Mouse (Mus musculus): ENCODE results near the gene Eif2ak4.

The Eif2ak4 gene

GRCm38 (mm10) chr2:118401834-118402727 is 13.7 kb downstream of the Eif2ak4 start:
- in situ Hi-C loops (cut with MboI; ENCODE audit: low pct_unique_long_range_greater_than_20kb in 1 of 2, low sequenced_read_pairs in 2 of 2, unreplicated experiment in 1 of 2) = no loop called here

GRCm38 (mm10) chr2:118404336-118404735 is 15.9 kb downstream of the Eif2ak4 start:
- in situ Hi-C loops (cut with MboI; ENCODE audit: low pct_unique_long_range_greater_than_20kb in 1 of 2, low sequenced_read_pairs in 2 of 2, unreplicated experiment in 1 of 2) = no loop called here

DNA sequence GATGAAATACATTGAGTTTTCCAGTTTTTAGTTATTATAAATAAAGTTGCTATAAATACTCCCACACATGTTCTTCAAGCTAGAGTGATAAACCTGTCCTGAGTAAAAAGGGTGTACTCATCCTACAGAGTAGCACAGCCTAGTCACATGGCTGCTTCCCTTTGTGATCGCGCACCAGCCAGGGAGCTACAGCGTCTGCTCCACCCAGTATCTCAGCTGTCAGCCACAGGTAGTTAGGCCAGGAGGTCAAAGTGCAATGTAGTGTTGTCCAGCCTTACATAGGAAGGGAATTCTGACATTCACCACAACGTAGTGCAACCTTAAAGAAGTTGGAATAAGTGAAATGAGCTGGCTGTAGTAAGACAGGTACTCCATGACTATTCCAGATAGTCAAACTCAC is 17.1 kb downstream of the Eif2ak4 start:
- in situ Hi-C loops (cut with MboI; ENCODE audit: low pct_unique_long_range_greater_than_20kb in 1 of 2, low sequenced_read_pairs in 2 of 2, unreplicated experiment in 1 of 2) = no loop called here

- in situ Hi-C loops (cut with MboI; ENCODE audit: low pct_unique_long_range_greater_than_20kb in 1 of 2, low sequenced_read_pairs in 2 of 2, unreplicated experiment in 1 of 2) = no loop called here
Observed at GRCm38 (mm10) chr2:118406811-118407210, 18.4 kb downstream of the Eif2ak4 start.

GRCm38 (mm10) chr2:118408336-118408895 is 20.0 kb downstream of the Eif2ak4 start:
- in situ Hi-C loops (cut with MboI; ENCODE audit: low pct_unique_long_range_greater_than_20kb in 1 of 2, low sequenced_read_pairs in 2 of 2, unreplicated experiment in 1 of 2) = no loop called here

GRCm38 (mm10) chr2:118412821-118413220 is 24.4 kb downstream of the Eif2ak4 start:
- in situ Hi-C loops (cut with MboI; ENCODE audit: low pct_unique_long_range_greater_than_20kb in 1 of 2, low sequenced_read_pairs in 2 of 2, unreplicated experiment in 1 of 2) = no loop called here

DNA sequence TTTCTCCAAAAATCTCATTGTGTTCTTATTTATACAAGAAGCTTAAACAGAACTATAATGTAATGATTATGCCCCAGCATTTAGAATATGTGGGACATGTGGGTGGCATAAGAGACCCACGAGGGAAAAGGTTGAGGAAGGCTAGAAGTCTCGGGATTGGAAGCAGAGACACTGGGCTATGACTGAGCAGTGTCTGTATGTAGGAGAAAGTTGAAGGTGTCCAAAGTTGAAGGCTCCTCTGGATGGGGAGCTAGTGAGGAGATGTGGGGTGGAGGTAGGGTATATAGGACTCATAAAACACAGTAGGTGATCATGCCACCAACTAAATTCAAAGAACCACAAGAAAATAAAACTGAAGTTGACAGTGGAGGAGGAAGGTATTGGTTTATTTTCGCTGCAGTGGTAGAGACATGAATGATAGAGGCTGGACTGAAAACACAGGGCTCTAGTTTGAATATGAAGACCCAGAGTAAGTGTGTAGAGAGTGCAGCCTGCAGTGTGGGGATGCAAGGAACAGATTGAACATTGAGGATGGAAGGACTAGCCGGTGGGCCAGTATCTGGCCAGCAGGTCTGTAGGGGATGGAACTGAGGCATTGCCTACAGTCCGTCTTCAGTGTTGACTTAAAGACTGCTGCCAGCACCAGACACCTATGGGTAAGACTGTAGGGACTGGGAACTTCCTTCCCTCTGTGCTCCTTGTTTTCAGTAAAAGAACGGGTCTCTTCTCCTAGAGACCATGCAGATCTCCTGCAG is 27.4 kb downstream of the Eif2ak4 start:
- in situ Hi-C loops (cut with MboI; ENCODE audit: low pct_unique_long_range_greater_than_20kb in 1 of 2, low sequenced_read_pairs in 2 of 2, unreplicated experiment in 1 of 2) = no loop called here

- in situ Hi-C loops (cut with MboI; ENCODE audit: low pct_unique_long_range_greater_than_20kb in 1 of 2, low sequenced_read_pairs in 2 of 2, unreplicated experiment in 1 of 2) = no loop called here
Observed at GRCm38 (mm10) chr2:118418076-118418475, 29.7 kb downstream of the Eif2ak4 start.

- in situ Hi-C loops (cut with MboI; ENCODE audit: low pct_unique_long_range_greater_than_20kb in 1 of 2, low sequenced_read_pairs in 2 of 2, unreplicated experiment in 1 of 2) = no loop called here
Observed at GRCm38 (mm10) chr2:118421951-118422350, 33.5 kb downstream of the Eif2ak4 start.

GRCm38 (mm10) chr2:118422385-118422784 is 34.0 kb downstream of the Eif2ak4 start:
- in situ Hi-C loops (cut with MboI; ENCODE audit: low pct_unique_long_range_greater_than_20kb in 1 of 2, low sequenced_read_pairs in 2 of 2, unreplicated experiment in 1 of 2) = no loop called here

- in situ Hi-C loops (cut with MboI; ENCODE audit: low pct_unique_long_range_greater_than_20kb in 1 of 2, low sequenced_read_pairs in 2 of 2, unreplicated experiment in 1 of 2) = no loop called here
Observed at GRCm38 (mm10) chr2:118428296-118428695, 39.9 kb downstream of the Eif2ak4 start.

DNA sequence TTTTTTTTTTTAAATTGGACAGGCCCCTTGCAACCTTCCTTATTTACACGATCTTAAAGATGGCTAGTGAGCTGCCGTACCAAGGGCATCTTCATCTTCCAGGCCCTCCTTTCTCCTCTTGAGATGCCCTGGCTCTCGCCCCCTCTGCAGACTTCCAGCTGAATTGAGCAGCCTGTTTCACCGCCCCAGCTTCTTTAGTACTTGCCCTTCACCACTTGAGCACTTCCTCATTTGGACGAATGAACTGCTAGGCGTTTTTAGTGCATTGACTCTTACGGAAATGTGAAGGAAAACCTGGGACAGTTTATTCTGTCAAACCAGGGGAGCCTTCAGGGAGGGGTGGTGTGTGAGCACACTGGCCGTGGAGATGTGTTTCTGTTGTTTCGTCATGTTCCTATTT is 40.9 kb downstream of the Eif2ak4 start:
- in situ Hi-C loops (cut with MboI; ENCODE audit: low pct_unique_long_range_greater_than_20kb in 1 of 2, low sequenced_read_pairs in 2 of 2, unreplicated experiment in 1 of 2) = no loop called here

DNA sequence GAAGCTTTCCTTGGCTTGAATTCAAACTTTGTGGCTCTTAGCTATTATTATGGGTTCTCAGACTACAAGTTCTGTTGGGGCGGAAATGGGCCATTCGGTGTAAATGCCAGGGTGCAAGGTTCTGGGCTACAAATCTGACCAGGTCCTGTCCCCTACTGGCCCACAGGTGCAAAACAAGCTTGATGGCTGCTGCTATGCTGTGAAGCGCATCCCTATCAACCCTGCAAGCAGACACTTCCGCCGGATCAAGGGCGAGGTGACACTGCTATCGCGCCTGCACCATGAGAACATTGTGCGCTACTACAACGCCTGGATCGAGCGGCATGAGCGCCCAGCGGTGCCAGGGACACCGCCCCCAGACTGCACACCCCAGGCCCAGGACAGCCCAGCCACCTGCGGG is 42.2 kb downstream of the Eif2ak4 start:
- in situ Hi-C loops (cut with MboI; ENCODE audit: low pct_unique_long_range_greater_than_20kb in 1 of 2, low sequenced_read_pairs in 2 of 2, unreplicated experiment in 1 of 2) = loop anchor here in 1 of 2 experiments (5.0 kb wide), 1 partner anchor 612 kb away; no protein-coding TSS in a partner anchor

DNA sequence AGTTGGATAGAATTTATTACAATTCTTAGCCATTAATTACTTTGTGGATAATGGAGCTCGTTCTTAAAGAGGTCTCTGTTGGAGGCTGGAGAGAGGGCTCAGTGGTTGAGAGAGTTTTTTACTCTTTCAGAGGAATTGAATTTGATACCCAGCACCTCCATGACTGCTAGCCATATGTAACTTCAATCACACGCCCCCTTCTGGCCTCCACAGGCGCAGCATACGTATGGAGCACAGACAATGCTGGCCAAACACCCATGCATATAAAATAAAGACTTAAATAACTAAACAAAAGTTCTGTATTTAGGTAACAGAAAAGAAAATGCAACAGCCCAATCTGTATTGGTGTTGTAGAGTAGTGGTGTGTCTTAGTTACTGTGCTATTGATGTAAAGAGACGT is 43.2 kb downstream of the Eif2ak4 start:
- in situ Hi-C loops (cut with MboI; ENCODE audit: low pct_unique_long_range_greater_than_20kb in 1 of 2, low sequenced_read_pairs in 2 of 2, unreplicated experiment in 1 of 2) = loop anchor here in 1 of 2 experiments (5.0 kb wide), 1 partner anchor 611 kb away; no protein-coding TSS in a partner anchor

DNA sequence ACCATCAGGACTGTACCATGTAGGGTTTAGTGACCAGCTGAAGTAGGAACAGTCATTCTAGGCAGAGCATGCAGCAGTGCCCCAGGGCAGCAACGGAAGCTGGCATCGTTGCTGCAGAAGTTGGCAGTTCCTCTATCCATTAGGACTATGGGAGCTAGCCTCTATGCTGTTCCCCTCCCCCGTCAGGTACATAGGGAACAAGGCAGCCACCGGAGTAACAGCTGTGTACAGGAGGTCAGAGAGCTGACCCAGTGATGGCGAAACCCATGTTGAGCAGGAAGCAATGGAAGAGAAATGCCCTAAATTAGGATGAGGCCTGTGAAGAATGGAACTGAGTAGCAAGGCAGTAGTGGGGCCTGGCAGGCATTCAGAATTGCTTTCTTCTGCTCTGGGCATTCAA is 53.8 kb downstream of the Eif2ak4 start:
- in situ Hi-C loops (cut with MboI; ENCODE audit: low pct_unique_long_range_greater_than_20kb in 1 of 2, low sequenced_read_pairs in 2 of 2, unreplicated experiment in 1 of 2) = no loop called here

DNA sequence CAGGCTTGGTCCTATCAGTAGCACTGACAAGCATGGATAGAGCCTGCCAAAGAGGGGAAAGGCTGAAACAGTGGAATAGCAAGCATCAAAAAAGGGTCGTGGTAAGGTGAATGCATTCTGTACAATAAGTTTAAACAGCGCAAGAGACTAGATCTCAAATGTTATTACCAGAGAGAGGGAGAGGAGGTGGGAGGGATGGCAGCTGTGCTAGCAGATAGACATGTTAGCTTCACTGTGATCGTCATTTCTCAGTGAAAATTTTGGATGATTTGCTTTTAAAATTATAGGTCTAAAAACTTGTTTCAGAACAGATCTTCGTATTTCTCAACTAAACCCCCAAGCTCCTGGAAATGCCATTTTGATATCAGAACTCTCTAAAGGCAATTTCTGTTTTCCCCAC is 54.3 kb downstream of the Eif2ak4 start:
- in situ Hi-C loops (cut with MboI; ENCODE audit: low pct_unique_long_range_greater_than_20kb in 1 of 2, low sequenced_read_pairs in 2 of 2, unreplicated experiment in 1 of 2) = no loop called here

GRCm38 (mm10) chr2:118445696-118446674 is 57.6 kb downstream of the Eif2ak4 start:
- in situ Hi-C loops (cut with MboI; ENCODE audit: low pct_unique_long_range_greater_than_20kb in 1 of 2, low sequenced_read_pairs in 2 of 2, unreplicated experiment in 1 of 2) = no loop called here

GRCm38 (mm10) chr2:118448181-118448580 is 59.8 kb downstream of the Eif2ak4 start:
- in situ Hi-C loops (cut with MboI; ENCODE audit: low pct_unique_long_range_greater_than_20kb in 1 of 2, low sequenced_read_pairs in 2 of 2, unreplicated experiment in 1 of 2) = no loop called here

Measured in mouse embryonic stem cell (cell line).